12 mouse cellular contexts compared by ENCODE assay signal in the genomic region with DNA sequence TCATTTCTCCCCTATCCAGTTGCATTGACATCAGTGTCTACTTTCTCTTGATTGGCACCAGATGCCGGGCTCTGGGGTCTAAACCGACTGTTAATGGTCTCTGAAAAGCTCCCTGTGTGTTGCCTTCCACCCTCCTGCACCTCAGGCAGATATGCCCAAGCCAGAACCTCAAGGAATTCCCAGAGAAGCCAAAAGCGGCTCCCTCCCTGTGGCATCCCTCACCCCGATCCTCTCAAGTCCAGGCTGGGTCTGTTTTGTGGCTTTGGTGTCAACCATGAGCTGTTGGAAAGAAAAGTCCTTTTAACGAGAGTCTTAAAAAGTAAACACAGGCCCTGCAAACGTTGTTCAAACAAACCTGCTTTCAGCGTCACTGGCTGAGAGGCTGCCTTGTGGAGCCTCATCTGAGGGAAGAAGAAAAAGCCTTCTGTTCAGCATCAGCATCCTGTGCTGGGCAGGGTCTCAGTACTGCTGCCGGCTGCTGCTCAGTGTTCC. TPM values are rescaled to one million over a fixed set of nuclear protein-coding genes. Genes with fewer than 3 reads are reported as not detected.
DNase-seq lines count a peak whose midpoint lies in the region; ATAC-seq lines count a peak whose summit lies in the region.
"Had no signal": no experiment of that assay in that cellular context is flagged by ENCODE, and none has a peak within 500 bp of the region (broad histone marks: within the 10 kb centered on the region; RNA-seq: fewer than 3 reads in every experiment).

No protein-coding gene starts in this region.

- ATAC-seq in heart, embryonic 13.5 days (ENCODE audit: extremely low read depth, insufficient number of reproducible peaks, low FRiP score, low TSS enrichment), result no peak
- ATAC-seq in embryonic facial prominence, embryonic 14.5 days (ENCODE audit: low read depth), result peak; percentile 67
- peak; percentile 55; the same call in 1 of the 2 replicates for ATAC-seq in limb, embryonic 13.5 days (ENCODE audit: low FRiP score, low read depth)

- H3K27me3 ChIP-seq in heart, embryonic 13.5 days (replicated peaks), result no peaks in the 10 kb centered on the region
- no peaks in the 10 kb centered on the region for H3K27me3 ChIP-seq in embryonic facial prominence, embryonic 14.5 days (replicated peaks; ENCODE audit: control insufficient read depth, insufficient read depth, low read length)
- no peaks in the 10 kb centered on the region for H3K27me3 ChIP-seq in limb, embryonic 13.5 days
- H3K27me3 ChIP-seq: liver, embryonic 15.5 days had no signal

- no peak for DNase-seq in heart, postnatal 14 days
- DNase-seq in Muller cell, postnatal 12 days (ENCODE audit: inconsistent ontology term), result peak; percentile 25
- DNase-seq in embryonic facial prominence, embryonic 14.5 days (ENCODE audit: low spot score), result peak; percentile 87
- DNase-seq in urinary bladder, adult 2 months (ENCODE audit: low spot score), result no peak
- no peak for DNase-seq in cerebellum, adult 9-11 months
- no peak for DNase-seq in left cerebral cortex, postnatal 36 days (ENCODE audit: low spot score in 2 of 2)
- DNase-seq: cerebellum, adult 11-12 months; kidney, postnatal 36 days; right cerebral cortex, postnatal 25 days had no signal

- no peak overlapping the region for H3K9ac ChIP-seq in heart, embryonic 13.5 days
- no peak overlapping the region for H3K9ac ChIP-seq in embryonic facial prominence, embryonic 14.5 days (ENCODE audit: low read depth, low read length)
- H3K9ac ChIP-seq in limb, embryonic 13.5 days, result no peak overlapping the region
- H3K9ac ChIP-seq: liver, embryonic 15.5 days had no signal

- H3K4me3 ChIP-seq in heart, embryonic 13.5 days, result no peak overlapping the region
- no peak overlapping the region for H3K4me3 ChIP-seq in embryonic facial prominence, embryonic 14.5 days (ENCODE audit: low read depth, low read length)
- H3K4me3 ChIP-seq in limb, embryonic 13.5 days, result no peak overlapping the region
- H3K4me3 ChIP-seq: liver, embryonic 15.5 days had no signal

- peak overlapping the region; percentile 26 for H3K27ac ChIP-seq in heart, embryonic 13.5 days (replicated peaks)
- peak overlapping the region; percentile 84 for H3K27ac ChIP-seq in embryonic facial prominence, embryonic 14.5 days (replicated peaks; ENCODE audit: low read depth, low read length)
- H3K27ac ChIP-seq in limb, embryonic 13.5 days, result peak overlapping the region; percentile 93
- H3K27ac ChIP-seq: liver, embryonic 15.5 days had no signal

- H3K36me3 ChIP-seq in heart, embryonic 13.5 days, result peaks cover 43% of the 10 kb centered on the region
- H3K36me3 ChIP-seq in embryonic facial prominence, embryonic 14.5 days (ENCODE audit: control insufficient read depth, insufficient read depth, low read length), result peaks cover 24% of the 10 kb centered on the region
- H3K36me3 ChIP-seq in limb, embryonic 13.5 days, result peaks cover 11% of the 10 kb centered on the region

- intact Hi-C loops in heart, postnatal 14 days (cut with DNase I), result no loop called here
- intact Hi-C loops in left cerebral cortex, postnatal 36 days (cut with DNase I), result no loop called here

- WGBS in heart, embryonic 13.5 days, result 53% methylated on average over 8 of the region's 8 CpGs
- WGBS in embryonic facial prominence, embryonic 14.5 days, result 21% methylated on average over 8 of the region's 8 CpGs
- 17% methylated on average over 8 of the region's 8 CpGs for WGBS in limb, embryonic 13.5 days

- 0 out of 2 replicates have a peak, but pooled peaks cover 2% of the 10 kb centered on the region for H3K9me3 ChIP-seq in heart, embryonic 13.5 days
- H3K9me3 ChIP-seq in embryonic facial prominence, embryonic 14.5 days (ENCODE audit: control insufficient read depth, low read length), result no peaks in the 10 kb centered on the region
- H3K9me3 ChIP-seq in limb, embryonic 13.5 days, result no peaks in the 10 kb centered on the region
- H3K9me3 ChIP-seq: liver, embryonic 15.5 days had no signal

- H3K4me1 ChIP-seq in heart, embryonic 13.5 days, result peaks cover 19% of the 10 kb centered on the region
- peaks cover 4% of the 10 kb centered on the region; the same call in 1 of the 2 replicates for H3K4me1 ChIP-seq in embryonic facial prominence, embryonic 14.5 days (ENCODE audit: control insufficient read depth, insufficient read depth, low read length)
- peaks cover 57% of the 10 kb centered on the region for H3K4me1 ChIP-seq in limb, embryonic 13.5 days

- H3K4me2 ChIP-seq in heart, embryonic 13.5 days, result no peak overlapping the region
- H3K4me2 ChIP-seq in embryonic facial prominence, embryonic 14.5 days (ENCODE audit: low read depth, low read length), result no peak overlapping the region
- H3K4me2 ChIP-seq in limb, embryonic 13.5 days (replicated peaks), result peak overlapping the region; percentile 17; the same call in 1 of the 2 replicates
- H3K4me2 ChIP-seq: liver, embryonic 15.5 days had no signal

RNA-seq across cellular contexts. Expression of a gene that starts 32.7 kb away (rescaled TPM):
- 28.4 and 30.1 TPM in 2 replicates for polyA plus RNA-seq in heart, embryonic 13.5 days (2015; fragmentation: Nextera tagmentation; extraction: Ambion mirVana)
- total RNA-seq in heart, postnatal 14 days (2021), result 10 to 100 TPM; 18.3 to 22.0 TPM
- polyA plus RNA-seq in embryonic facial prominence, embryonic 14.5 days (2014; fragmentation: Nextera tagmentation; extraction: Ambion mirVana), result 77.8 and 112 TPM in 2 replicates
- polyA plus RNA-seq in limb, embryonic 13.5 days (2015; fragmentation: Nextera tagmentation; extraction: Ambion mirVana), result 329 and 357 TPM in 2 replicates
- polyA plus RNA-seq in urinary bladder, adult 2 months (2012; rRNA removed), result 18.4 and 22.5 TPM in 2 replicates
- total RNA-seq in left cerebral cortex, postnatal 36 days (2021), result 10 to 100 TPM; 37.6 to 40.5 TPM

RNA-seq across cellular contexts. Expression of a gene that starts 44.0 kb away (rescaled TPM):
- polyA plus RNA-seq in heart, embryonic 13.5 days (2015; fragmentation: Nextera tagmentation; extraction: Ambion mirVana), result 45.2 and 51.1 TPM in 2 replicates
- total RNA-seq in heart, postnatal 14 days (2021), result 10 to 100 TPM; 20.4 to 25.2 TPM
- 42.7 and 42.8 TPM in 2 replicates for polyA plus RNA-seq in embryonic facial prominence, embryonic 14.5 days (2014; fragmentation: Nextera tagmentation; extraction: Ambion mirVana)
- polyA plus RNA-seq in limb, embryonic 13.5 days (2015; fragmentation: Nextera tagmentation; extraction: Ambion mirVana), result 95.3 and 96.4 TPM in 2 replicates
- polyA plus RNA-seq in urinary bladder, adult 2 months (2012; rRNA removed), result 36.6 and 46.9 TPM in 2 replicates
- total RNA-seq in left cerebral cortex, postnatal 36 days (2021), result 10 to 100 TPM; 35.7 to 36.2 TPM

Comparison
In these comparisons a context has a peak if more than half of its experiments do, and no peak if none do; other contexts are left out.
1. H3K27ac ChIP-seq: peak in every context shown above with its lines; median percentile 93 in limb, embryonic 13.5 days; 84 in embryonic facial prominence, embryonic 14.5 days; 26 in heart, embryonic 13.5 days.
2. DNase-seq: peak in Muller cell, postnatal 12 days (single experiment) and embryonic facial prominence, embryonic 14.5 days (single experiment); none in heart, postnatal 14 days (0 of 2), urinary bladder, adult 2 months (single experiment), cerebellum, adult 9-11 months (single experiment) and left cerebral cortex, postnatal 36 days (0 of 2).